Mouse (Mus musculus) limb, embryonic 10.5 days (tissue): ENCODE data around the gene E2f2. TPM values are rescaled to one million over a fixed set of nuclear protein-coding genes. Genes with fewer than 3 reads are reported as not detected.
A peak's percentile ranks its signal among the peaks of the same experiment; 100 is the strongest.

Experiments used
- DNase-seq: peaks from one replicate; pipeline ENCODE4 v3.0.0-alpha.2; 2017; ENCODE audit warnings: low spot score
- H3K27ac ChIP-seq: fragments of 300-500 bp; sonication (generic); 2 replicates; pipeline ENCODE4 v1.5.1; 2016; ENCODE audit warnings: mild to moderate bottlenecking
- H3K27me3 ChIP-seq: fragments of 300-500 bp; sonication (generic); 2 replicates; pipeline ENCODE4 v1.6.1; 2016; ENCODE audit warnings: low read depth, mild to moderate bottlenecking; ENCODE audit not compliant: poor library complexity, severe bottlenecking
- H3K36me3 ChIP-seq: fragments of 300-500 bp; sonication (generic); 2 replicates; pipeline ENCODE4 v1.6.1; 2016; ENCODE audit warnings: mild to moderate bottlenecking, moderate library complexity
- H3K4me1 ChIP-seq: fragments of 300-500 bp; sonication (generic); 2 replicates; pipeline ENCODE4 v1.6.1; 2016
- H3K4me3 ChIP-seq: fragments of 300-500 bp; sonication (generic); 2 replicates; pipeline ENCODE4 v1.5.1; 2016; ENCODE audit warnings: mild to moderate bottlenecking, moderate library complexity
- H3K9me3 ChIP-seq: fragments of 300-500 bp; sonication (generic); replicated peaks from 2 replicates; pipeline ENCODE4 v1.6.1; 2016; ENCODE audit warnings: mild to moderate bottlenecking
- WGBS: fragments of 180-500 bp; shearing (Covaris S2); methylation state at CpG from one replicate; pipeline ENCODE4 v1.1.7; 2016; 5-methylcytosine and 5-hydroxymethylcytosine counted together
- polyA plus RNA-seq: library from polyadenylated mRNA; unstranded; fragments of >200 nt; fragmentation: Nextera tagmentation; extraction: Ambion mirVana; gene quantifications from 2 replicates; pipeline ENCODE4 v1.2.1, GENCODE M21; 2016

E2f2 gene
- polyA plus RNA-seq, 1 experiment from 2014 or later, result 7.3 TPM

DNA sequence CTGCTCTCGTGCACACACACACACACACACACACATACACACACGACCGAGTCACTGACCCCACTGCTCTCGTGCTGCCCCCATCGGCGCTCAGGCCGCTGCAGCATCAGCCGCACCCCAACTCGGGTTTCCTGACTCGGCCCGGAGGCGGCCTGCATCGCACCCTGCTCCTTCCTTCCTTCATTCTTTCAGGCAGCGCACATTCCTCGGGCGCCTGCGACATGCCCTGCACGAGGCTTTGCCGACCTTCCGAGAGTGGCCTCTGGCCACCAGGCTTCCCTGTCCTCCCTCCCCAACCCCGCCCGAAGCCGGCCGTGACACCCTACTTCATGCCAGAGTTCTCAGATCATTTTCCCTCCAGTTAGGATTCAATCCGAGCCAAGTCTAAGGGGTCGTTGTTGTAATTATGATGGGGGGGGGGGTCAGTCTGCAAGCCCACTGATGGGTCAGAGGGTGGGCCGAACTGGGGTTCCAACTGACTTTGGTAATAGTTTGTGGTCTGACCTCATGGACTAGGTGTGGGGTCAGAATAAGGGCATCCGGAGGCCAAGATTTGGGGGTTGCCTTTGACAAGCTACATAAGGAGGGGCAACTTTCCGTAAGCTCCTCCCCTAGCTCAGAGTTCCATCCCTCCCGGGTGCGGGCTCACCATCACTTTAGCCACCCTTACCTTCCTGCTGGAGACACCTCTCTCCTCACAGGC is 23.7 kb upstream of the E2f2 start:
- Histone ChIP-seq H3K27ac (peak overlapping the region; percentile 96), H3K4me3 (peak overlapping the region; percentile 88), H3K9me3 (no peaks in the 10 kb centered on the region), H3K36me3 (peaks cover 10% of the 10 kb centered on the region; the same call in 1 of the 2 replicates), H3K4me1 (peaks cover 70% of the 10 kb centered on the region), H3K27me3 (no peaks in the 10 kb centered on the region)
- 1% methylated on average over 31 of the region's 31 CpGs for WGBS
- peak; percentile 80 for DNase-seq

DNA sequence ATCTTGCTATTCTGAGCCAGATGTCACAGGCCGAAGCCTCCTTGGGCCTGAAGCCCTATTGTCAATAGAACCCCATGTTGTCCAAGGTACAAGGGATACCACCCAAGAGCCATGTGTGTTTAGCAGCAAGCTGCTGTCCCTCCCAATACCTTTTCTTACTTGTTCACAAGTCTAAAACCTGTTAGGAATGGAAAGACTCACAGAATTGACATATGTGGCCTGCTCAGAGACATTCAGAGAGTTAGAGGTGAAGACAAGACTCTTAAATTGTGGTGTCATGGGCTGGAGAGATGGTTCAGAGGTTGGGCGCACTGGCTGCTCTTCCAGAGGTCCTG is 23.2 kb upstream of the E2f2 start:
- WGBS, result 68% methylated on average over 2 of the region's 2 CpGs
- H3K27ac ChIP-seq, result peak overlapping the region; percentile 96
- DNase-seq, result no peak
- peaks cover 10% of the 10 kb centered on the region; the same call in 1 of the 2 replicates for H3K36me3 ChIP-seq
- 0 out of 2 replicates have a peak overlapping the region, but pooled peaks have one; percentile 88 for H3K4me3 ChIP-seq
- H3K4me1 ChIP-seq, result peaks cover 70% of the 10 kb centered on the region
- no peaks in the 10 kb centered on the region for H3K9me3 ChIP-seq
- no peaks in the 10 kb centered on the region for H3K27me3 ChIP-seq

DNA sequence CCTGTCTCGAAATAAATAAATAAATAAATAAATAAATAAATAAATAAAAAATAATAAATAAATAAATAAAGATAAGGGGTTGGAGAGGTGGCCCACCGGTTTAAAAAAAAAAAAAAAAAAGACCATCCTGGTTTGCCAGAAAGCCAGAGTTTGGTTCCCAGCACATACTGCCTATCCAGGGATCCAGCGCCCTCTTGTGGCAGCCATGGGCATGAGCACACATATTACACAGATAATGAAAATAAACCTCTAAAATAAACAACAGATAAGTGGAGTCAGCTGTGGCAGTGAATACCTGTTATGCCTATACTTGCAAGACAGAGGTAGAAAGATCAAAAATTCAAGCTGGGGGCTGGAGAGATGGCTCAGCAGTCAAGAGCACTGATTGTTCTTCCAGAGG is 22.5 kb upstream of the E2f2 start:
- DNase-seq, result peak; percentile 73
- peaks cover 72% of the 10 kb centered on the region for H3K4me1 ChIP-seq

DNA sequence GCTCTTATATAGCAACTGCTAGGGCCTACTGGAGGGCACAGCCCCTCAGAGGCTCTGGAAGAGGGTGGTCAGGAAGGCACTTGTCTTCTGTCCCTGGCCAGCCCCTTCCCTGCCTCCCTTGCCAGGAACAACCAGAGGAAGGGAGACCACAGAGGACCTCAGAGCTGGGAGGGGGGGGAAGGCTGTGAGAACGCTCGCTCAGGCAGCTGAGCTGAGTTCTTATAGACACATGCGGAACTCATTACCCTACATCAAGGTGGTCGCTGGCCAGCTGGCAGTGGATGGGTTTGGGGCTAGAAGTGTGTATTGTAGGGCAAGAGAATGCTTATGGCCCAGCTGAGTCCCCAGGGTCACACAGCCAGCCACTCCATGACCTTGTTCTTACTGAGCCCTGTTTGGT is 21.6 kb upstream of the E2f2 start:
- Histone ChIP-seq H3K4me3 (peak overlapping the region; percentile 29; the same call in 1 of the 2 replicates), H3K27ac (peak overlapping the region; percentile 84), H3K9me3 (no peaks in the 10 kb centered on the region), H3K27me3 (no peaks in the 10 kb centered on the region), H3K4me1 (peaks cover 65% of the 10 kb centered on the region), H3K36me3 (0 out of 2 replicates have a peak, but pooled peaks cover under 1% of the 10 kb centered on the region)
- peak; percentile 85 for DNase-seq
- WGBS, result 16% methylated on average over 4 of the region's 4 CpGs

More for the DNA sequence above, 22.5 kb upstream of the E2f2 start:
- Histone ChIP-seq H3K4me3 (no peak overlapping the region), H3K9me3 (no peaks in the 10 kb centered on the region), H3K27me3 (no peaks in the 10 kb centered on the region), H3K36me3 (peaks cover 9% of the 10 kb centered on the region; the same call in 1 of the 2 replicates), H3K27ac (peak overlapping the region; percentile 84)
- 44% methylated on average over 3 of the region's 3 CpGs for WGBS

DNA sequence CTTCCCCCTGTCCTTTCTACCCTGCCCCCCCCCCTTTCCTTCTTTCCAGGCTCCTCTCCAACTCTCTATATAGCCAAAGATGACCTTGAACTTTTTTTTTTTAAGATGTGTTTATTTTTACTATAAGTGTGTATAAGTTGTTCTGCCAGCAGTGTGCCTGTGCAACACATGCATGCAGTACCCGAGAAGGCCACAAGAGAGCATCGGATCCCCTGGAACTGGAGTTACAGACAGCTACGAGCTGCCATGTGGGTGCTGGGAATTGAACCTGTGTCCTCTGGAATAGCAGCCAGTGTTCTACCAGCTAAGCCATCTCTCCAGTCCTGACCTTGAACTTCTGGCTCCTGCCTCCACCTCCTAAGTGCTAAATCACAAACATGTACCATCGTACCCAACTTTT is 19.4 kb upstream of the E2f2 start:
- Histone ChIP-seq H3K36me3 (no peaks in the 10 kb centered on the region), H3K27ac (peak overlapping the region; percentile 69; the same call in 1 of the 2 replicates), H3K9me3 (no peaks in the 10 kb centered on the region), H3K27me3 (no peaks in the 10 kb centered on the region), H3K4me1 (peaks cover 48% of the 10 kb centered on the region), H3K4me3 (no peak overlapping the region)
- no peak for DNase-seq
- 89% methylated on average over 4 of the region's 4 CpGs for WGBS

DNA sequence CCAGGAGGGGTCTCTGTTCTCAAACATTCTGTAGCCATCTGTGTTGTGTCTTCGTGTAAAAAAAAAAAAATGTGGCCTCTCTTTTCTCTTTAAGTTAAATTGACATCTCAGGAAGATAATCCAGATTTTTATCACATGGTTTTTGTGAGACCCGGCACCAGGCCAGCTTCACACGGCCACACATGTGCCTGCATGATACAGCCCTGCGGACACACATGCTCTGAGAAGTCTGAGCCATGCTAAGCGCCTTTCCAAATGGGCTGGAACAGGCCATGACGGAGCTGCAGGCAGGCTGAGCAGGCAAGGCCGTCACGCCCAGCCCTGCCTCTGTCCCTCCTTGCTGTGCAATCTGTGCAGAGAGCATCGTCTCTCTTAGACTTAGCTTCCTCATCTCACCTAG is 17.7 kb upstream of the E2f2 start:
- Histone ChIP-seq H3K9me3 (no peaks in the 10 kb centered on the region), H3K4me3 (no peak overlapping the region), H3K36me3 (no peaks in the 10 kb centered on the region), H3K27ac (peak overlapping the region; percentile 25; the same call in 1 of the 2 replicates), H3K4me1 (peaks cover 36% of the 10 kb centered on the region), H3K27me3 (no peaks in the 10 kb centered on the region)
- no peak for DNase-seq
- WGBS, result 77% methylated on average over 9 of the region's 9 CpGs

DNA sequence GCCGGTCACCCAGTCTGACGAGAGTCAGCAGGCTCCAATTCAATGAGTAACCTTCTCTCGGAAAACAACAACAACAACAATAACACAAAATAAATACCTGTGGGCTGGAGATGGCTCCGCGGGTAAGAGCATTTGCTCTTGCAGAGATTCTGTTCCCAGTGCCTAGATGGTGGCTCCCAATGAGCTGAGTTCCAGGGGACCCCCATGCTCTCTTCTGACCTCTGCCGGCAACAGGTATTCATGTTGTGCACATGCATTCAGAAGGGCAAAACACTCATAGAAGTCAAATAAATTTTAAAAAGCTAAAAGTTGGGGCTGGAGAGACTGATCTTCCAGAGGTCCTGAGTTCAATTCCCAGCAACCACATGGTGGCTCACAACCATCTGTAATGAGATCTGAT is 13.7 kb upstream of the E2f2 start:
- no peak overlapping the region for H3K4me3 ChIP-seq
- no peaks in the 10 kb centered on the region for H3K9me3 ChIP-seq
- no peak for DNase-seq
- H3K36me3 ChIP-seq, result no peaks in the 10 kb centered on the region
- peaks cover 26% of the 10 kb centered on the region for H3K4me1 ChIP-seq
- WGBS, result 82% methylated on average over 6 of the region's 6 CpGs
- H3K27ac ChIP-seq, result no peak overlapping the region
- no peaks in the 10 kb centered on the region for H3K27me3 ChIP-seq

DNA sequence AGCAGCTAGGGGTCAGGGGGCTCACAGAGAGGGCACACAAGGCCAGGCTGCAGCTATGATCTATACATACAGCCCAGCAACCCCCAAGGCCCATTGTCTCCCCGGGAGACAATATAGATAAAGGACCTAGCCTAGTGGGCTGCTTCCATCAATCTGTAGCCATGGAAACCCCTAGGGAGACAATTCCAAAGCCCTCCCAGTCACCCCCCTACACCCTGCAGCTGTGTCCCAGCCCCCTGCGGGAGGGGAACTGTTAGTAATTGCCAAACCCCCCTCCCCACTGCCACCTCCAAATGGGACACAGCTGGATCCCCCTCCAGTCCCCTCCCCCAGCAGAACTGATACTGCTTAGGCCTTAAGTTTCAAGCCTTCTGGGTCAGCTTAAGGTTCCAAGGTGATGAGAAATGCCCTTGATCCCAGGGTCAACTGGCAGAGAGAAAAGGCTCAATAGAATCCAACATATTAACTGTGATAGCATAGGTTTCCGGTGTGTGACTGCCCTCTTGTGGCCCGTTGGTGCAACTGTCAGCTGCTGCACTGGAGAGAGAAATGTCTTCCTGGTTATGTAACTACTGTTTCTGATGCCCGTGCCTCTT is 12.3 kb upstream of the E2f2 start:
- H3K9me3 ChIP-seq, result no peaks in the 10 kb centered on the region
- H3K36me3 ChIP-seq, result no peaks in the 10 kb centered on the region
- H3K4me3 ChIP-seq, result no peak overlapping the region
- peak; percentile 90 for DNase-seq
- 8% methylated on average over 5 of the region's 5 CpGs for WGBS
- no peaks in the 10 kb centered on the region for H3K27me3 ChIP-seq
- peaks cover 25% of the 10 kb centered on the region for H3K4me1 ChIP-seq
- peak overlapping the region; percentile 75 for H3K27ac ChIP-seq

DNA sequence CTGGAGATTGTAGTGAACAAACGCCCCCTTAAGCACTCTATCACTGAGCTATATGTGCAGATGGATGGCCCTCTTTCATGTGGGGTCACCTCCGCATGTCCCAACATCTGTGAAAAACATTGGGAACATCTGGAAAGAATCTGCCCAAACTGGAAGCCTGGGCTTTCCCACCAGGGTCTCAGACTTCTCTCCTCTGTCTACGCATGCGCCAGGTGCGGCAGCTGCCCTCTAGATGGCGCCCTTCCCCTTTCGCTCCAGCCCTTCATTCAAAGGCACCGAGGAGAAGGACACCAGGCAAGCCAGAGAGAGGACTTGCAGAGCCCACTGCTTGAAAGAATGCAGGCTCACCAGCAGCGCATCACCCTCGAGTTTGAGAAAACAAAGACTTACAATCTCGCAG is 8.7 kb upstream of the E2f2 start:
- 2% methylated on average over 11 of the region's 11 CpGs for WGBS
- H3K9me3 ChIP-seq, result no peaks in the 10 kb centered on the region
- no peak overlapping the region for H3K4me3 ChIP-seq
- peak; percentile 97 for DNase-seq
- peaks cover 20% of the 10 kb centered on the region for H3K4me1 ChIP-seq
- H3K36me3 ChIP-seq, result no peaks in the 10 kb centered on the region
- peak overlapping the region; percentile 6; the same call in 1 of the 2 replicates for H3K27ac ChIP-seq
- H3K27me3 ChIP-seq, result no peaks in the 10 kb centered on the region

DNA sequence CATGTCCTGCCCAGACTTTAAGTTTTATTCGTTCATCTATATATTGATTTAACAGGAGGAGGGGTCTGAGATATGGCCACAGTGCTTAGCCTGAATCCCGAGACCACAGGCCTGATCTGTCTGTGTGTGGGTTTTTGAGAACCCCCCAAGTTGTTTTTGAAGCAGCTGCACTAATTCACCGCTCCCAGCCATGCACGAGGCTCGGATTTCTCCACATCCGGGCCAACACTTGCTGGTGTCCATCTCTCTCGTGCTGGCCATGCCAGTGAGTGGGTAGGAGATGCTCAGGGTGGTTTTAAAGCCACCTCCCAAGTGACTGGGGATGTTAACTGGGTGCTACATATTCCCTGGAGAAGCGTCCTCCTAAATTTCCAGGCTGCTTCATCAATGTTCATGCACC is 7.2 kb upstream of the E2f2 start:
- Histone ChIP-seq H3K36me3 (no peaks in the 10 kb centered on the region), H3K4me3 (no peak overlapping the region), H3K27ac (no peak overlapping the region), H3K9me3 (no peaks in the 10 kb centered on the region), H3K27me3 (no peaks in the 10 kb centered on the region), H3K4me1 (peaks cover 12% of the 10 kb centered on the region)
- no peak for DNase-seq
- 74% methylated on average over 8 of the region's 8 CpGs for WGBS

DNA sequence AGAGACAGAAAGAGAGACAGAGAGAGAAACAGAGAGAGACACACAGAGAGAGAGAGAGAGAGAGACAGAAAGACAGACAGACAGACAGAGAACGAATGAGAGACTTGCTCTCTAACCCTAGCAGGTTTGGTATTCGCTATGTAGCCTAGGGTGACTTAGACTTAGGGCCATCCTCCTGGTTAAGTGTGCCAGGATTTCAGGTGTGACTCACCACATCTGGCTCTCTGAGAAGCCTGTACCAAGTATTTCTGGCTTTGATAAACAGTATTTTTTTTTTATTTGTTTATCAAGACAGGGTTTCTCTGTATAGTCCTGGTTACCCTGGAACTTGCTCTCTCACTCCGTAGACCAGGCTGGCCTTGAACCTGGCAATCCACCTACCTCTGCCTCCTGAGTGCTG is 4.5 kb upstream of the E2f2 start:
- peaks cover 14% of the 10 kb centered on the region for H3K4me1 ChIP-seq
- WGBS, result 82% methylated on average over 3 of the region's 3 CpGs
- H3K36me3 ChIP-seq, result no peaks in the 10 kb centered on the region
- no peak overlapping the region for H3K27ac ChIP-seq
- no peak overlapping the region for H3K4me3 ChIP-seq
- H3K27me3 ChIP-seq, result no peaks in the 10 kb centered on the region
- H3K9me3 ChIP-seq, result no peaks in the 10 kb centered on the region
- no peak for DNase-seq

DNA sequence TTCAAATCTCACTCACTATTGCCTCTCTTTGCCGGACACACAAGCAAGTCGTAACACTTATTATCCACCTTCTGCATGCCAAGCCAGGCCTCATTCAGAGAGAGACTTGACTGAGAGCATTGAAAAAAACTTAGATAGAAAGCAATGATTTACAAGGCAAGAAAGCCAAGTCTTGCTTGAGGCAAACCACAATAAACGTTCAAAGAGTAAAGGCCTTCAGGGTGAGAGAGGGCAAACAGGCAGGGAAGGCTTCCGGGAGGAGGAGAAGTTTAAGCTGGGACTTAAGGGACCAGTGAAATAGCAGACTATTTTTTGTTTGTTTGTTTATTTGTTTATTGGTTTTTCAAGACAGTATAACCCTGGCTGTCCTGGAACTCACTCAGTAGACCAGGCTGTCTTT is 1.8 kb upstream of the E2f2 start:
- H3K36me3 ChIP-seq, result peaks cover 9% of the 10 kb centered on the region; the same call in 1 of the 2 replicates
- WGBS, result 74% methylated on average over 4 of the region's 4 CpGs
- H3K4me3 ChIP-seq, result no peak overlapping the region
- H3K27me3 ChIP-seq, result no peaks in the 10 kb centered on the region
- no peak for DNase-seq
- peaks cover 38% of the 10 kb centered on the region for H3K4me1 ChIP-seq
- H3K27ac ChIP-seq, result no peak overlapping the region
- no peaks in the 10 kb centered on the region for H3K9me3 ChIP-seq

DNA sequence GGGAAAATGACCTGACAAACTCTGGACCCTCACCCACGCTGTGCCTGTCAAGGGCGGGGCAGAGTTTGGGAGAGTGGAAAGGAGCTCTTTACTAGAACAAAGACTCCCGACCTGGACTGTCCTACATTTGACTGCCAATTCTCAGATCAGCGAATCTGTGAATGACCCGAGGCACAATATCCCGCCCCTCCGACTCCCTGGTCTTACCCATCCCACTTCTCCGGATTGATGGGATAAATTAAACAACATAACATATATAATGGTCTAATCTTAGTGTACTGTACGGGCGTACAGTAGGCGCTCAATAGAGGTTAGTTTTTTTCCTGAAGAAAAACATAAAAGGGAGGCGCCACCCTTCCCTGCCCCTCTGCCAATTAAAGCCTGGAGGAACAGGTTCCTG is 739 bp upstream of the E2f2 start:
- Histone ChIP-seq H3K9me3 (no peaks in the 10 kb centered on the region), H3K27ac (peak overlapping the region; percentile 90), H3K4me3 (peak overlapping the region; percentile 69), H3K27me3 (no peaks in the 10 kb centered on the region), H3K4me1 (peaks cover 49% of the 10 kb centered on the region), H3K36me3 (peaks cover 11% of the 10 kb centered on the region; the same call in 1 of the 2 replicates)
- WGBS, result 30% methylated on average over 12 of the region's 12 CpGs
- no peak for DNase-seq
